Mouse (Mus musculus) stomach, postnatal 0 days (tissue): ENCODE measurements at regions not wholly inside any gene's neighbourhood (a gene's known extent, or its start where the extent isn't known, plus 50 kb on each side); places are given as distances from the start of the nearest gene placed in this dataset.

Experiments
- ATAC-seq: fragments of 200-750 bp; cut with Nextera tagmentation; 2 replicates; pipeline ENCODE4 v1.8.0; 2017; ENCODE audit not compliant: low FRiP score, low TSS enrichment
- DNase-seq: peaks from one replicate; pipeline ENCODE4 v3.0.0-alpha.2; 2016; ENCODE audit warnings: low spot score
- H3K27ac ChIP-seq: fragments of 300-500 bp; sonication (generic); replicated peaks from 2 replicates; pipeline ENCODE4 v1.5.1; 2014; ENCODE audit warnings: mild to moderate bottlenecking, control low read depth
- H3K27me3 ChIP-seq: fragments of 300-500 bp; sonication (generic); 2 replicates; pipeline ENCODE4 v1.6.1; 2014; ENCODE audit warnings: low read length; ENCODE audit not compliant: control insufficient read depth, insufficient read depth
- H3K36me3 ChIP-seq: fragments of 300-500 bp; sonication (generic); 2 replicates; pipeline ENCODE4 v1.6.1; 2014; ENCODE audit warnings: low read length, mixed read lengths; ENCODE audit not compliant: control insufficient read depth, insufficient read depth
- H3K4me1 ChIP-seq: fragments of 300-500 bp; sonication (generic); replicated peaks from 2 replicates; pipeline ENCODE4 v1.6.1; 2014; ENCODE audit warnings: antibody characterized with exemption; ENCODE audit not compliant: control insufficient read depth, insufficient read depth
- H3K4me2 ChIP-seq: fragments of 300-500 bp; sonication (generic); replicated peaks from 2 replicates; pipeline ENCODE4 v1.6.1; 2014; ENCODE audit warnings: low read depth, mild to moderate bottlenecking, control low read depth, moderate library complexity
- H3K4me3 ChIP-seq: fragments of 300-500 bp; sonication (generic); 2 replicates; pipeline ENCODE4 v1.5.1; 2014; ENCODE audit warnings: low read depth, low read length, control low read depth
- H3K9ac ChIP-seq: fragments of 300-500 bp; sonication (generic); 2 replicates; pipeline ENCODE4 v1.6.1; 2014; ENCODE audit warnings: mild to moderate bottlenecking, low read length, control low read depth, mixed read lengths
- H3K9me3 ChIP-seq: fragments of 300-500 bp; sonication (generic); 2 replicates; pipeline ENCODE4 v1.6.1; 2016; ENCODE audit warnings: low read length; ENCODE audit not compliant: control insufficient read depth
- CTCF ChIP-seq: IDR thresholded peaks from 2 replicates; pipeline ENCODE4 v1.5.1; 2016; ENCODE audit warnings: antibody characterized with exemption, low read depth, mild to moderate bottlenecking, moderate library complexity
- EP300 ChIP-seq: optimal IDR thresholded peaks from 2 replicates; pipeline ENCODE3; 2016; ENCODE audit warnings: antibody characterized with exemption
- WGBS: fragments of 180-500 bp; shearing (Covaris S2); extraction: QIAGEN DNeasy Blood & Tissue Kit; methylation state at CpG from one replicate; pipeline ENCODE4 v1.1.7; 2014; 5-methylcytosine and 5-hydroxymethylcytosine counted together

DNA sequence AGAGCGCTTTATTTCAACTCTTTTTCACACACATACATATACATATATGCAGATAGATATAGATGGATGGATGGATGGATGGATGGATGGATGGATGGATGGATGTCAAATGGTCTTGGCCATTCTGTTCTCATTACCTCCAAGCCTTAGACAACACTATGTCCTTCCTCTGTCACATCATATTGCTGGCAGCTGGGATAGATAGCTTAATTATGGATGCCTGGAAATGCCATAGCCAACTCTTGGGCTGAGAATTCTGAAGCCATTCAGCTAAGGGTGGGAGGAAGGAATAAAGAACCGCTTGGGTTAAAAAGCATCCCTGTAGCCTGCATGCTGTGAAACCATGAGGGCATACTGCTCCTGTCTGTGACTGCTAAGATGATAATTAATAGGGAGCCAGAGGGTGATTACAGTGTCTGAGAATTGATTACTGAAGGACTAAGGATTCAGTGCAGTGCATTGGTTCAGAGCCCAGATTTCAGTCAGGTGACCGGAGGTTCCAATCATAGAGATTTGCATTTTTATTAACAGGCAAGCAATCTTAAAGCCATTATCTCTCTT is 290.5 kb upstream of the Sema6d start:
- DNase-seq (no peak), ATAC-seq (no peak)
- H3K4me2 ChIP-seq, result no peak overlapping the region
- 80% methylated on average over 3 of the region's 3 CpGs for WGBS
- no peaks in the 10 kb centered on the region for H3K36me3 ChIP-seq
- H3K4me1 ChIP-seq, result no peaks in the 10 kb centered on the region
- H3K9me3 ChIP-seq, result no peaks in the 10 kb centered on the region
- no peak overlapping the region for H3K9ac ChIP-seq
- H3K4me3 ChIP-seq, result no peak overlapping the region
- TF ChIP-seq EP300 (no peak), CTCF (no peak)
- H3K27me3 ChIP-seq, result no peaks in the 10 kb centered on the region
- no peak overlapping the region for H3K27ac ChIP-seq

DNA sequence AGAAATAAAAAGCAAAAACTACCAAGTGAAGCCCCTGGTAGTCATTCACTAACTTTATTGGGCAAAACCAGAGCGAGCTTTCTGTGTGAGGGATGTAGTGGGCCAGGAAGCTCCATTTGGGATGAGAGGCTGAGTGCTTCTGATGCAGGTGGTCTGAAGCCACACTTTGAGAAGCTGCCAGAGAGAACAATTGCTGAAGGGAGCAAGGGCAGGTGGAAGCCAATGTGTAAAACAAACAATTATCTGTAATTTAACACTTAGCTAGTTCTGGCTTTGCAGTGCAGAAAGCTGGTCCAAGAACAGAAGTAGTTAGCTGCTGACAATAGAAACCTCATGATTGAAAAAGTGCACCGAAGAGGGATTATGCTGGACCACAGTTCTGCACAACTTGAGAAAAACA is 284.1 kb upstream of the Sema6d start:
- H3K4me1 ChIP-seq, result no peaks in the 10 kb centered on the region
- no peak overlapping the region for H3K4me3 ChIP-seq
- DNase-seq (no peak), ATAC-seq (no peak)
- no peaks in the 10 kb centered on the region for H3K36me3 ChIP-seq
- TF ChIP-seq EP300, result no peak
- TF ChIP-seq CTCF, result no peak
- H3K27ac ChIP-seq, result no peak overlapping the region
- 70% methylated on average over 2 of the region's 2 CpGs for WGBS
- no peak overlapping the region for H3K4me2 ChIP-seq
- H3K9me3 ChIP-seq, result no peaks in the 10 kb centered on the region
- H3K27me3 ChIP-seq, result no peaks in the 10 kb centered on the region
- no peak overlapping the region for H3K9ac ChIP-seq

DNA sequence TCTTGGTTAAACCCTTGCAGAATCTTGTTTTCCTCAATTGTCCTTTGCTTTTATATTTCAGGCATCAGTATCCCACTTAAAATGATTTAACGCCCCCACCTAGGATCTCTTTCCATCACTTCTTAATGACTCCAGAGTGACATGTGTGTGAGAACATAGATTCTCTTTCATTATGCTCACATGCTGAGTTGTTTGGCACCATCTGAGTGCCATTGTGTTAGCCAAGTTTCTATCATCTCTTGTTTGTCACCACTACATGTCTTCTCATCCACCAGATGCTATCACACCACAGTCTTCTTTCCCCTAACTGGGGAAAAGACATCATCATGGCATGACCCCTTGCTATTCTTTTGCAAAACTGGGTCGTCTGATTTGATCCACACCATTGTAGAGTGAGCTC is 283.4 kb upstream of the Sema6d start:
- no peaks in the 10 kb centered on the region for H3K36me3 ChIP-seq
- H3K9ac ChIP-seq, result no peak overlapping the region
- H3K27me3 ChIP-seq, result no peaks in the 10 kb centered on the region
- no peak for TF ChIP-seq CTCF
- TF ChIP-seq EP300, result no peak
- H3K4me3 ChIP-seq, result no peak overlapping the region
- no peaks in the 10 kb centered on the region for H3K4me1 ChIP-seq
- 71% methylated on average over 2 of the region's 2 CpGs for WGBS
- no peak for ATAC-seq
- no peaks in the 10 kb centered on the region for H3K9me3 ChIP-seq
- no peak for DNase-seq
- no peak overlapping the region for H3K4me2 ChIP-seq
- no peak overlapping the region for H3K27ac ChIP-seq

DNA sequence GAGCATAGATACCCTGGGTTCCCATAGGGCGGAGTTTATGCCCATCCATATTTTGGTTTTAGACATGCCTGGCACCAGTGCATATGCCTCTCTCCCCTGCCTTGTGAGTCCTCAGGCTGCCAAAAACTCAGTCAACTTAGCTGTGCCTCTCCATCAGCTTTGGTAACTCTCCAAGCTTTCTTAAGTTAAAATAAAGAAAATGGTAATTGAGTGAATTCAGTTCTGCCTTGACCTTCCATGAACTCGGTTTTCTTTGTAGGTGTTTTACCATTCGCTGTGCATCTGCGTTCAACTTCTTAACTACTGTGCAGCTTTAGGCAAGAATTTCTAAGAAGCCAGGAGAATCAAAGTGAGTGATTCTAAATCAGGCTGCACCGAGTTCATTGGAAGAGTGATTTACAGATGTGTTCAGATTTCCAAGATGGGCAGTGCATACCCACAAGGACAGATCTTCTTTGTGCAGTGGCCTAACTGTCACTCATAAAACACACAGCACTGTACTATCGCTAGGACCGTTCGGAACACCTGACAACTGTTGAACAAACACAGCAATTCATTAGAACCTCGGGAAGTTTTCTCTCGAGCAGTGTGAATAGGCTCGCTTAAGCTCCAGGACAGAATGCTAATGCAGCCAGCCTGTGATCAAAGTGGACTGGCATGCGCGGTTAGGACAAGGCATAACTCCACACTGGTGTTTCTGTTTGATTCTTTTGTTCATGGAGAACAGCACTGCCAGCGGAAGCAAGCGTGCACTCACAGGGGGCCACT is 276.4 kb upstream of the Sema6d start:
- Histone ChIP-seq H3K9me3 (no peaks in the 10 kb centered on the region), H3K9ac (no peak overlapping the region), H3K4me2 (no peak overlapping the region), H3K27ac (no peak overlapping the region), H3K27me3 (no peaks in the 10 kb centered on the region), H3K36me3 (no peaks in the 10 kb centered on the region), H3K4me3 (no peak overlapping the region), H3K4me1 (no peaks in the 10 kb centered on the region)
- TF ChIP-seq CTCF (no peak), EP300 (no peak)
- DNase-seq (no peak), ATAC-seq (no peak)
- WGBS, result 52% methylated on average over 15 of the region's 15 CpGs

DNA sequence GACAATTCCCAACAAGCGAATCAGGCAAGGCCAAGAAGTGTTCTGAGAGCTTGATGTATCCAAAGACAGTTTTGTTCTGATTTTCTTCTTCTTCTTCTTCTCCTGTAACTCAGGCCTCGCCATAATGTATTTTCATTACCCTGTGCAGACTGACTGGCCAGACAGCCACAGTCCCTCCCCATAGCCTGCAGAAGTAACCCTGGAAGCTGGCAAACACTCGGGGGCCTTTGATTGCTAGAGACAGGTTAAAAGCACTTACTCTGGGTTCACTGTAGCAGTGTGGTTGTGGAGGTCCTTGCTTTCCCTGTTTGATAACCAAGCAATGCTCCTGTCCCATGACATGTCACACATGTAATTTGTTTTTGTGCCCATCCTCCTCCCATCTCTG is 275.8 kb upstream of the Sema6d start:
- Histone ChIP-seq H3K27me3 (no peaks in the 10 kb centered on the region), H3K9me3 (no peaks in the 10 kb centered on the region), H3K9ac (no peak overlapping the region), H3K4me3 (no peak overlapping the region), H3K4me2 (no peak overlapping the region), H3K4me1 (no peaks in the 10 kb centered on the region), H3K27ac (no peak overlapping the region), H3K36me3 (no peaks in the 10 kb centered on the region)
- no peak for ATAC-seq
- TF ChIP-seq CTCF (no peak), EP300 (no peak)
- WGBS, result 54% methylated on average over 3 of the region's 3 CpGs
- no peak for DNase-seq

DNA sequence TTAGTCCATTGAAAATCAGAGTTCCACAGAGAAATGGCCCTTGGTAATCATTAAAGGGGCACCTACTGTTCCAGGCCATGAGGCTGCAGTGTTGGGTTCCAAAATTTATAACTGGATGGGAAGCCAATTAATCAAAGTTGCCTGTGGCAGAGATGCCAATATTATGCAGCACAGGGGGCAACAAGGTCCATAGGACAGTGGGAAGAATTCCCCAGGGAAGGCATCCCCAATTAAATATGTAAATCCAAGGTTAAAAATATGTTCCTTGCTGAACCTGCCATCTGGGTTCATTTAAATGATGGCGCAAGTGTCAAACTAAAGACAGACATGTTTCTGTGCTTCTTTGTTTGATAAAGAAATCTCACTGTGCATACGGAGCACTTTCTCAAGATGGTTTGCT is 273.1 kb upstream of the Sema6d start:
- no peaks in the 10 kb centered on the region for H3K27me3 ChIP-seq
- DNase-seq, result no peak
- H3K4me3 ChIP-seq, result no peak overlapping the region
- no peak overlapping the region for H3K27ac ChIP-seq
- H3K4me1 ChIP-seq, result no peaks in the 10 kb centered on the region
- no peak overlapping the region for H3K9ac ChIP-seq
- H3K36me3 ChIP-seq, result no peaks in the 10 kb centered on the region
- no peak overlapping the region for H3K4me2 ChIP-seq
- ATAC-seq, result no peak
- no peaks in the 10 kb centered on the region for H3K9me3 ChIP-seq
- TF ChIP-seq EP300, result no peak
- 84% methylated on average over 2 of the region's 2 CpGs for WGBS
